Mouse (Mus musculus) thymus, postnatal 10 days (tissue): ENCODE data around the gene Rnf141.

Experiments used
- DNase-seq, 2 experiments: peaks; one replicate each; pipeline ENCODE4 v3.0.0; 2021; ENCODE audit warnings: low spot score in 2 of 2

Gene Rnf141

DNA sequence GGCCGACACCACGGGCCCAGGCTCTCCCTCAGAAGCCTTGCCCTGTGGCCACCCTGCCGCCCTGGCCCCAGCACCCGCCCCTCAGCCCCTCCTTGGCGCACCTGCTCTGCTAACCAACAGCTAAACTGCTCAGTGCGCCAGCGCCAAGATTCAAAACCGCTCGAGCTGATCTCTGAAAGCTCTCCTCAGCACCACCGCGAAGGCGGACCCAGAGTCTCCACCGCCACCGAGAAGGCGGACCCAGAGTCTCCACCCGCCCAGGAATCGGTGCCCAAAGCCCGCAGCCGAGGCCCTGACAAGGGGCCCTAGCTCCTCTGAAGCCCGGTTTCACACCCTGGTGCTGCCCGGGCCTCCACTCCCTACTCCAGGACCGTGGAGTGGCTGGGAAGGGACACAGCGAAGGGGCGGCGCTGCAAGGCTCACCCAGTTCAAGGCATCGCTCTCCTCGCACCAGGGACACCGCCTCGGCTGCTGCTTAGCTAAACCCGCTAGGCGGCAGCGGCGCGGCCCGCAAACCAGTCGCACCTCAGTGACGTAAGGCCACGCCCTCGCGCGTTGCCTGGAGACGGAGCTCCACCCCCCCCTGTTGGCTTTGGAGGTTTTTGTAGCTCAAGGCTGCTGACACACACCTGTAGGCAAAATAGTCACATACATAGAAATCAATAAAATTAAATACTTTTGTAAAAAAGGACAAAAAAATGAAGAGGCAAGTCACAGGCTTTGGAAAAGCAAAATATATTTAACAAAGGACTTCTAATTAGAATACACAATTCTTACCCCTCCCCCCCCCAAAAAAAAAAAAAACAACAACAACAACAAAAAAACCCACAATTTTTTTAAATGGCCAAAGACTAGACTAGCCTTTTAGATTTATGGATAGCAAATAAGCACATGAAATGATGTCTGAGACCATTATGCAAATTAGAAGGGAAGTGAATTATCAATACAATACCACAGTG is at the start of gene Rnf141:
TSS of gene Rnf141 (minus strand) at position 542 of the 959 bp plus-strand sequence.
- peak; percentile 91 to 95 for DNase-seq

DNA sequence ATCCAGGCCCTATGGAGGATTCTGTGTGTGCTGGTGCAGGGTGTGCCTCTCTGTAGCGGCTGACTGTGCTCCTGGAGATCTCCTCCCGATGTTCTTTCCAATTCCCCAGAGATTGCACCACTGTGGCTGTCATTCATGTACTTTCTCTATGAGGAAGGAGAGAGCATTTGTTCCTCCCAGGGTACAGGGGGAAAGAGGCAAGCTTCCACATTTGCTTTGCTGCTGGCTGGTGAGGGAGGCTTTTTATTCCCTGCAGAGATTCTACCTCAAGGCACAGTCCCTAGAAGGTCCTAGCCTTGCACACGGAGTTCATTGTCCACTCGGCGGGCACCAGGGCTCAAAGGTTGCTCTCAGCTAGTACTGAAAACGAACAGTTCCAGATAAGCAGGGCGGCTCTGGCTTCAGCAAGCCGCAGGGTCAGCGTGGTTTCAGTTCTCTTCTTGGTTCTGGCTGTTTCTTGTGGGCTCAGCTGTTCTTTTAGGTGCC is 47.3 kb upstream of the Rnf141 start:
- no peak for DNase-seq

GRCm38 (mm10) chr7:110881746-110882333 is 37.6 kb upstream of the Rnf141 start:
- no peak for DNase-seq

GRCm38 (mm10) chr7:110878028-110878427 is 33.8 kb upstream of the Rnf141 start:
- DNase-seq: no peak

GRCm38 (mm10) chr7:110876965-110877364 is 32.7 kb upstream of the Rnf141 start:
- DNase-seq: no peak

DNA sequence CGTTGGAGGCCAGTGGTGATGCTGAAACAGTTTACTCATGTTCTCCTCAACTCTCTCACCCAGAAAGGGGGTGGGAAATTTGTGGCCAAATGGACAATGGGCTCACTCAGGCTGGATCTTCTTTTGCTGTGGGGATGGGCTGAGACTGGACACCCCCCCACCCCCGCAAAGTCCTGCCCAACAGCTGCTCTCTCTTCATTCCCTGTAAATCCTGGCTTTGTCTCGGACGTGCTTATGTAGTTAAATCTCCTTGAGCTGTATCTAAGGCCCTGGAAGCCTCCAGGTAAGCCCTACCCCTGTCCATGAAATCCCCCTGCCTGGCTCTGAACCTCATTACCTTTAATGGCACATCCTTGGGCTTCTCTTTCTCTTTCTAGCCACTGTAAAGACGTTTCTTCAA is 24.6 kb upstream of the Rnf141 start:
- no peak for DNase-seq

GRCm38 (mm10) chr7:110867116-110867515 is 22.9 kb upstream of the Rnf141 start:
- DNase-seq: no peak

DNA sequence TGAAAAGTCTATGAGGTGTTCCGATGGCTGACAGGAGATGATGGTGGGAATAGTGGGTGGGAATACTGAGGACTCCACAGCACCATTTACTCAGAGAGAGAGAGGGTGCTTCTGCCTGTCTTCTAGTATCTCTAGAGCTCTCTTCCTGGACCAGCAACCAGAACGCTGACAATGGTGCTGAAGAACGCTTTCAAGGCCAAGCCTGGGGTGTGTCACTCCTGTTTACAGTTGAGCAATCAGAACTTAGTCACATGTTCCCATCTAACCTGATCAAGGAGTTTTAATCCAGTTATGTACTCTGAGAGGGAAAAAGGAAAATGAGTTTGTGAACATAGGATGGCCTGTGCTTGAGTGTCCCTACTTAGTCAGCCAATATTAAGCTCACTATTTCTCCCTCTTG is 21.8 kb upstream of the Rnf141 start:
- no peak for DNase-seq

GRCm38 (mm10) chr7:110865570-110865969 is 21.3 kb upstream of the Rnf141 start:
- no peak for DNase-seq

DNA sequence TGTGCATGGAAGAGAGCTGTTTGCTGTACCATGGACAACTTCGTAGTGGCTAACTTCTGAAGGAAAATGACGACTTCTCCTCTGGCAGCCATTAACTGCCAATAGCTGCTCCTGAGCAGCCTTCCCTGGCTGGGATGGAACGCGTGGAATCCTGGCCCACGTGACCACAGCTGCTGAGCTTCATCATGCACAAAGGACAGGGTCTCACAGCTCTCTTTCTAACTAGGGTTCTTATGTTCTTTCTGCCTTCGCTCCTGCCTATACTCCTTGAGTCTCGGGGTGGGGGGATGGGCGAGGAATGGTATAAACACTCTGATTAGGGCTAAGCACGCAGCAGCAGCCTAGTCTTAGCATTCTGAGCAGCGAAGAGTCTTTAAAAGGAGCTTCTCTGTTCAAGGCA is 20.8 kb upstream of the Rnf141 start:
- no peak for DNase-seq

DNA sequence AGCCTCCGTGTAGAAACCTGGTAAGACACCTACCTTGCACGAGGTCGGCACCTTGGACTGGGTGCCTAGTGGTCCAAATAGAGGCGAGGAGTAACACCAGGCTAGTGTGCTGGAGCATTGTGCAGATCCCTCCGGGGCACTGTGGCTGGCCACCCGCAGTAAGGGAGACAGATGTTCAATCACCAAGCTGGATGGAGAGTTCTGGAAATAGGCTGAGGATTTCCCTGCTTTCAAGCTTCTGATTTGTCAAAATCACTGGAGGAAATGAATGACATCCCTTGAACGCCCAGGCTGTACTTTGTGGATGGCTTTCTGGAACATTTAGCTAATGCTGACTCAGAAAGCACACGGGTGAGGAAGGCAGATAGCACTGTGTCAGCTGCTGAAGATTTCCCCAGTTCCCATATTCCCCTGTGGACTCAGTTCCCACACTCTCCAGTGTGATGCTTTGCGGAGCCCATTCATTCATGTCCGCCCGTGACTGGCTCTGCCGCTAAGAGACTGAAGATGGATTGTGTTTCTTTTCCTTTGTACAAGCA is 18.6 kb upstream of the Rnf141 start, which contains the start of gene Lyve1:
TSS of gene Lyve1 (minus strand) at position 489 of the 539 bp plus-strand sequence.
- DNase-seq: no peak

DNA sequence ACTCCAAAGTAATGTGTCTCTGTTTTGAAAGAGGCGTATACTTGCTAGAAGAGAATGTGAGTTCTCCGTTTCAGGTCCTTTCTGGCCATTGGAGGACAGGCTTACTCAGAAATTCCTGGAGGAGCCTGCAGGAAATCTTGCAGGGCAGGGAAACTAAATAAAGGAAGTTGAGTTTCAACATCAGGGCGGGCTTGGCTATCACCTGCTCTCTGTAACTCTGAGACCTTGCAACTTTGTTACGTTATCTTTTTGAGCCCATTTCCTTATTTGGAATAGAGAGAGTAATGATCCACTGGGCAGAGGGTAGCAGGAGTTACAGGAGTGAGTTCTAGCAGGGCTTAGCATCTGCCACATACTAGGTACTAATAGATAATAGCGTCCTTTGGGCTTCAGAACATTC is 15.9 kb upstream of the Rnf141 start:
- DNase-seq: no peak

DNA sequence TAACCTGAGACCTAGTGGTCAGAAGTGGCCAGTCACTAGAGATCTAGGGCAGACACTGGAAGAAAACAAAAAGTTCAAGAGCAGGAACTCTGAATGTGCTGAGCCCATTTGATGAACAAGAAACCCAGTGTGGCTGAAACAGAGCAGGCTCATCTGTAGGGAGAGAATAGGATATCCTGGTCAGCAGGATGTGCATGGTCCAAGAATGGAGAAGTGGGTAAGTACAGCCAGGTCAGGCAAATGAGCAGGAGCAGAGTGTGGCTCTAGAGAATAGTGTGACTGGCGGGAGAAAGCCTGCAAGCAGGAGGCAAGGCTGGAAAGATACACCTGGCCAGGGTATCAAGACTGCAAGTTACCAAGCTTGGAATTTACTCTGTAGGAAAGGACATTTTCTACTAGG is 11.3 kb upstream of the Rnf141 start:
- DNase-seq: no peak

GRCm38 (mm10) chr7:110854927-110855546 is 10.8 kb upstream of the Rnf141 start:
- no peak for DNase-seq

GRCm38 (mm10) chr7:110854519-110854918 is 10.3 kb upstream of the Rnf141 start:
- DNase-seq: no peak

- no peak for DNase-seq
These were observed 9.4 kb upstream of the Rnf141 start for GRCm38 (mm10) chr7:110853611-110854010.

- no peak for DNase-seq
These were observed 7.4 kb upstream of the Rnf141 start for GRCm38 (mm10) chr7:110851541-110852203.

DNA sequence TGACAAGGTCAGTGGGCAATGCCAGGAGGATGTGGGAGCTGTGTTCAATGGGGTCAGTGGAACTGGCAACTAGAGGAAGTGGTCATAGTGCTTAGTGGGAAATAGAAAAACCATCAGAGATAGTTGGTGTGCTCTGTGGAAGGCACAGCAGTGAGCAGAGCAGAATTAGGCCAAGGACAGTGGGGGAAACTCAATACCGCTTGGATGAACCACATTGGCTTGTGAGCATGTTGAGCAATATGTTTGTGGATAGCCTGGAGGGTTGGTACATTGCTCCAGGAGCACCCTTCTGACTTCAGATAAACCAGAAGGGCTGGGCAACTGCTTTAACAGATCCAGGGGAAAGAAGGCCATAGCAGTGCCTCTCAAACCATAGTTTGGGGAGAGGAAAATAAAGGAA is 4.1 kb upstream of the Rnf141 start:
- no peak for DNase-seq

DNA sequence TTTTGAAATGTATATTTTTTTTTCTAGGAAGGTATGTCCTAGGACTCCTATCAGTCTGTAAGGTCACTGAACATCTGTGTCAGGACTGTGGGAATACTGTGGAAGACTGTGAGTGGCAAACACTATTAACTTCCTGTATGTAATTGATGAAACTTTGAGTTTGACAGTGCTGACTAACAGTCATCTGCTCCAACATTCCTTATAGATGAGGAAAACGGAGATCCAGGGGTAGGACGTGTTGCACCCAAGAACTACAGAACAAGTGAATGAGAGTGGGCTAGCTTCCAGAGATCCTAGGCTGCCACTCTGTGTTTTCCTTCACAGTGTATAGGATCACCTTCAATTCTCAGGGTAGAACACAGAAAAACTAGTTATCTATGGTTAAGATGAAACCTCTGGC is 3.1 kb upstream of the Rnf141 start:
- DNase-seq: no peak

- no peak for DNase-seq
These were observed 3.9 kb downstream of the Rnf141 start for GRCm38 (mm10) chr7:110840332-110840731.

DNA sequence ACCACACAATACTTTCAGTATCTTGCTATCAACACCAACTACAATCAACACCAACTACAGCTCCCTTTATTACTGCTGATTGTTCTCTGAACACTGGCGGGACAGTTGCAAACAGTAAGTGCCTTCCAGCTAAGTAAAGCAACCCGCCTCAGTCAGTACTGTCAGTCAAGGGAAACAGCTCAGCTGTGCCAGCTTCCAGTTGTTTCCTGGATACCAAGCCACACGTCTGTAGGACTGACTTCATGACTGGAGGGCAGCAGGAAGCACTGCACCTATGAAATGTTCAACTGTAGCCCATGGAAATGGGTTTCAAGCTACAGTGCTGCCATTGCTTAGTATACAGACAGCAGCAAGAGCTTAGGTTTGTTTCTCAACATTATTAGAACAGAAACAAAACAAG is 9.7 kb downstream of the Rnf141 start:
- no peak for DNase-seq

GRCm38 (mm10) chr7:110834018-110834417 is 10.2 kb downstream of the Rnf141 start:
- DNase-seq: no peak
